Mouse (Mus musculus) liver, adult 2 months (tissue): ENCODE results near the gene Hs3st4.

Source experiments
- CTCF ChIP-seq: fragments of 200-500 bp; IDR thresholded peaks from 2 replicates; pipeline ENCODE4 v1.5.1; 2011; ENCODE audit warnings: low read depth, low read length, control low read depth
- POLR2A ChIP-seq: fragments of 200-500 bp; IDR thresholded peaks from 2 replicates; pipeline ENCODE4 v1.6.1; 2011; ENCODE audit warnings: low read length, control low read depth; ENCODE audit not compliant: insufficient read depth; ENCODE audit errors: extremely low read depth

DNA sequence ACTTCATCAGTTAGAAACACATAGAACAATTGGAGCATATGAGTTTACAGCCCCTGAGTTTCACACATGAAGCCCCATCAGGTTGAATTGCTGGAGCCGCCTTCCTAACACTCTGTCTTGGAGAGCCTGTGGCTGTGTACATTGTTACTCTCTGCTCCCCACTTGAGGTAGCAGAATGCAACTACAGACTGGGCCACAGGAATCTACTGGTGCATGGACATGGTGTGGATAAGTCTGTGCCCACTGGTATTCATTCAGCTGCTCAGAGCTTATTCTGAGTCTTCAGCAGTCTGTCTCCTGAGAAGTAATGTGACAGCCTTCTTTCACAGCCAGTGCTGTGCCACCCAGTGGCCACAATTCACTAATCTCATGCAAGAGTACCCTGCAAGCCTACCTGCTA, 234.3 kb downstream of the Hs3st4 start:
- no peak for TF ChIP-seq POLR2A
- TF ChIP-seq CTCF = no peak
